Mouse (Mus musculus): ENCODE measurements around the gene Rab8a. TPM values are rescaled to one million over a fixed set of nuclear protein-coding genes. Genes with fewer than 3 reads are reported as not detected.

The Rab8a gene
- polyA plus RNA-seq, 1 experiment from 2014 or later: 457 TPM

GRCm38 (mm10) chr8:72212751-72213150 lies 51.8 kb downstream of the Rab8a start, which contains the start of gene Cib3:
Gene Cib3, minus strand, starts transcription at chr8:72212837.
- Histone ChIP-seq H3K27ac (no peak within 1 kb of the TSS), H3K36me3 (ENCODE audit: inconsistent target) (no peaks in the 10 kb centered on the region), H3K4me3 (ENCODE audit: inconsistent target) (no peak within 1 kb of the TSS), H3K79me2 (ENCODE audit: inconsistent target) (no peaks in the 10 kb centered on the region)
- 67% methylated on average over 4 of the region's 4 CpGs for WGBS (ENCODE audit: missing documents)

- H3K4me3 ChIP-seq (ENCODE audit: inconsistent target): no peak within 1 kb of the TSS
- 100% methylated on average over 2 of the region's 4 CpGs for WGBS (ENCODE audit: missing documents)
- H3K79me2 ChIP-seq (ENCODE audit: inconsistent target): no peaks in the 10 kb centered on the region
- no peak within 1 kb of the TSS for H3K27ac ChIP-seq
- no peaks in the 10 kb centered on the region for H3K36me3 ChIP-seq (ENCODE audit: inconsistent target)
Observed at GRCm38 (mm10) chr8:72213536-72213935, 52.5 kb downstream of the Rab8a start, which contains the start of gene Gm11034. Gene Gm11034, minus strand, starts transcription at chr8:72213636.

- no peak overlapping the region for H3K4me3 ChIP-seq (ENCODE audit: inconsistent target)
- no peaks in the 10 kb centered on the region for H3K36me3 ChIP-seq (ENCODE audit: inconsistent target)
- H3K79me2 ChIP-seq (ENCODE audit: inconsistent target): peaks cover 5% of the 10 kb centered on the region
- 47% methylated on average over 2 of the region's 2 CpGs for WGBS (ENCODE audit: missing documents)
- no peak overlapping the region for H3K27ac ChIP-seq
Observed at GRCm38 (mm10) chr8:72215060-72215459, 54.1 kb downstream of the Rab8a start.

GRCm38 (mm10) chr8:72215871-72216270 lies 54.9 kb downstream of the Rab8a start:
- Histone ChIP-seq H3K36me3 (ENCODE audit: inconsistent target) (no peaks in the 10 kb centered on the region), H3K4me3 (ENCODE audit: inconsistent target) (no peak overlapping the region), H3K27ac (no peak overlapping the region), H3K79me2 (ENCODE audit: inconsistent target) (peaks cover 13% of the 10 kb centered on the region)
- WGBS (ENCODE audit: missing documents): 6% methylated on average over 1 of the region's 1 CpGs

- Histone ChIP-seq H3K4me3 (ENCODE audit: inconsistent target) (peak overlapping the region; percentile 88; the same call in 1 of the 2 replicates), H3K79me2 (ENCODE audit: inconsistent target) (peaks cover 27% of the 10 kb centered on the region), H3K27ac (no peak overlapping the region), H3K36me3 (ENCODE audit: inconsistent target) (peaks cover 28% of the 10 kb centered on the region)
- 65% methylated on average over 7 of the region's 10 CpGs for WGBS (ENCODE audit: missing documents)
Observed at GRCm38 (mm10) chr8:72218781-72219540, 58.0 kb downstream of the Rab8a start.

- H3K36me3 ChIP-seq (ENCODE audit: inconsistent target): peaks cover 29% of the 10 kb centered on the region
- H3K4me3 ChIP-seq (ENCODE audit: inconsistent target): peak within 1 kb of the TSS; percentile 88
- peaks cover 27% of the 10 kb centered on the region for H3K79me2 ChIP-seq (ENCODE audit: inconsistent target)
- H3K27ac ChIP-seq: peak within 1 kb of the TSS; percentile 59
- WGBS (ENCODE audit: missing documents): 14% methylated on average over 39 of the region's 39 CpGs
Observed at GRCm38 (mm10) chr8:72219541-72220363, 58.8 kb downstream of the Rab8a start, which contains the start of gene Fam32a. Gene Fam32a, plus strand, starts transcription at chr8:72219730.

GRCm38 (mm10) chr8:72220758-72221157 lies 59.8 kb downstream of the Rab8a start:
- 64% methylated on average over 3 of the region's 4 CpGs for WGBS (ENCODE audit: missing documents)
- Histone ChIP-seq H3K4me3 (ENCODE audit: inconsistent target) (peak overlapping the region; percentile 88), H3K79me2 (ENCODE audit: inconsistent target) (peaks cover 27% of the 10 kb centered on the region), H3K36me3 (ENCODE audit: inconsistent target) (peaks cover 29% of the 10 kb centered on the region), H3K27ac (no peak overlapping the region)

- Histone ChIP-seq H3K4me3 (ENCODE audit: inconsistent target) (no peak overlapping the region), H3K36me3 (ENCODE audit: inconsistent target) (peaks cover 29% of the 10 kb centered on the region), H3K79me2 (ENCODE audit: inconsistent target) (peaks cover 27% of the 10 kb centered on the region), H3K27ac (no peak overlapping the region)
- 97% methylated on average over 5 of the region's 5 CpGs for WGBS (ENCODE audit: missing documents)
Observed at GRCm38 (mm10) chr8:72222656-72223055, 61.7 kb downstream of the Rab8a start.

Other genes with a start within 250 kb of the Rab8a start
- gene Zfp961, start 210.2 kb upstream of the Rab8a start, polyA plus RNA-seq (2018): 8.4 to 12.3 TPM (median 9.8 TPM) in 3 replicates
- 4.8 to 31.0 TPM (median 8.7 TPM) in 3 replicates for gene Cyp4f18, start 151.6 kb upstream of the Rab8a start, polyA plus RNA-seq (2018)
- gene Olfr372, start 120.0 kb upstream of the Rab8a start, polyA plus RNA-seq (2018): not detected in 3 replicates
- gene Olfr373, start 78.0 kb upstream of the Rab8a start, polyA plus RNA-seq (2018): not detected in 3 replicates
- not detected in 3 replicates for gene Olfr374, start 54.2 kb upstream of the Rab8a start, polyA plus RNA-seq (2018)
- gene Tpm4, start 26.2 kb upstream of the Rab8a start, polyA plus RNA-seq (2018): 152 to 252 TPM (median 227 TPM) in 3 replicates
- 0.14 to 0.27 TPM (median 0.20 TPM) in 3 replicates for gene Hsh2d, start 28.4 kb downstream of the Rab8a start, polyA plus RNA-seq (2018)
- gene Cib3, start 51.6 kb downstream of the Rab8a start, polyA plus RNA-seq (2018): not detected in 3 replicates
- not detected in 3 replicates for gene Gm11034, start 52.4 kb downstream of the Rab8a start, polyA plus RNA-seq (2018)
- 53.0 to 65.8 TPM (median 59.4 TPM) in 3 replicates for gene Fam32a, start 58.5 kb downstream of the Rab8a start, polyA plus RNA-seq (2018)
- gene Ap1m1, start 78.8 kb downstream of the Rab8a start, polyA plus RNA-seq (2018): 43.7 to 76.1 TPM (median 50.7 TPM) in 3 replicates
- 1.1 to 6.6 TPM (median 2.6 TPM) in 3 replicates for gene Gm10282, start 144.1 kb downstream of the Rab8a start, polyA plus RNA-seq (2018)
- gene Klf2, start 157.8 kb downstream of the Rab8a start, polyA plus RNA-seq (2018): 3.1 to 17.3 TPM (median 5.7 TPM) in 3 replicates